Mouse (Mus musculus) stomach, postnatal 0 days (tissue): ENCODE data around the gene Palm. TPM values are rescaled to one million over a fixed set of nuclear protein-coding genes. Genes with fewer than 3 reads are reported as not detected.
A peak's percentile ranks its signal among the peaks of the same experiment; 100 is the strongest.

Experiments
- ATAC-seq: fragments of 200-750 bp; cut with Nextera tagmentation; 2 replicates; pipeline ENCODE4 v1.8.0; 2017; ENCODE audit not compliant: low FRiP score, low TSS enrichment
- DNase-seq: peaks from one replicate; pipeline ENCODE4 v3.0.0-alpha.2; 2016; ENCODE audit warnings: low spot score
- H3K27ac ChIP-seq: fragments of 300-500 bp; sonication (generic); replicated peaks from 2 replicates; pipeline ENCODE4 v1.5.1; 2014; ENCODE audit warnings: mild to moderate bottlenecking, control low read depth
- H3K27me3 ChIP-seq: fragments of 300-500 bp; sonication (generic); 2 replicates; pipeline ENCODE4 v1.6.1; 2014; ENCODE audit warnings: low read length; ENCODE audit not compliant: control insufficient read depth, insufficient read depth
- H3K36me3 ChIP-seq: fragments of 300-500 bp; sonication (generic); 2 replicates; pipeline ENCODE4 v1.6.1; 2014; ENCODE audit warnings: low read length, mixed read lengths; ENCODE audit not compliant: control insufficient read depth, insufficient read depth
- H3K4me1 ChIP-seq: fragments of 300-500 bp; sonication (generic); replicated peaks from 2 replicates; pipeline ENCODE4 v1.6.1; 2014; ENCODE audit warnings: antibody characterized with exemption; ENCODE audit not compliant: control insufficient read depth, insufficient read depth
- H3K4me2 ChIP-seq: fragments of 300-500 bp; sonication (generic); replicated peaks from 2 replicates; pipeline ENCODE4 v1.6.1; 2014; ENCODE audit warnings: low read depth, mild to moderate bottlenecking, control low read depth, moderate library complexity
- H3K4me3 ChIP-seq: fragments of 300-500 bp; sonication (generic); 2 replicates; pipeline ENCODE4 v1.5.1; 2014; ENCODE audit warnings: low read depth, low read length, control low read depth
- H3K9ac ChIP-seq: fragments of 300-500 bp; sonication (generic); 2 replicates; pipeline ENCODE4 v1.6.1; 2014; ENCODE audit warnings: mild to moderate bottlenecking, low read length, control low read depth, mixed read lengths
- H3K9me3 ChIP-seq: fragments of 300-500 bp; sonication (generic); 2 replicates; pipeline ENCODE4 v1.6.1; 2016; ENCODE audit warnings: low read length; ENCODE audit not compliant: control insufficient read depth
- CTCF ChIP-seq: IDR thresholded peaks from 2 replicates; pipeline ENCODE4 v1.5.1; 2016; ENCODE audit warnings: antibody characterized with exemption, low read depth, mild to moderate bottlenecking, moderate library complexity
- EP300 ChIP-seq: optimal IDR thresholded peaks from 2 replicates; pipeline ENCODE3; 2016; ENCODE audit warnings: antibody characterized with exemption
- WGBS: fragments of 180-500 bp; shearing (Covaris S2); extraction: QIAGEN DNeasy Blood & Tissue Kit; methylation state at CpG from one replicate; pipeline ENCODE4 v1.1.7; 2014; 5-methylcytosine and 5-hydroxymethylcytosine counted together
- polyA plus RNA-seq: library from polyadenylated mRNA; unstranded; fragments of >200 nt; fragmentation: Nextera tagmentation; extraction: Ambion mirVana; gene quantifications from 2 replicates; pipeline ENCODE4 v1.2.1, GENCODE M21; 2015

The Palm gene
- polyA plus RNA-seq, 1 experiment from 2014 or later, result 27.8 TPM

DNA sequence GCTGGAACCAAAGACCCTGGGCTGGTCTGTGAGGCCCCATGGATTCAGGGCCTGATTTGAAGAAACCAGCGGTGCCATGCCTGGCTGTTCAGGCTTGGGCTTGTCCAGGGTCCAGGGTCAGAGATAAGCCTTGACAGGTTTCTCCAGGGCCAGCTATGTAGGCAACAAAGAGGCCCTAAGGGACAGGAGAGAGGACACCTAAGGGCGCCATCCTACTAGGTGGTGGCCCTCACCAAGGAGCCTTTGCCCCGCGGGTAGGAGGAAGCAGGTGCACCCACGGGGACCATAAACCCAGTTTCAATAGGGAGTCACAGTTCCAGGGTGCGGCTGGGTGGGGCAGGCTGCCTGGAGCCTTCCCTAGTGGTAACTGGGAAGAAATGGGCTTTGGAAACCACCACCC, 29.6 kb downstream of the Palm start:
- 0 out of 2 replicates have a peak, but pooled peaks cover 7% of the 10 kb centered on the region for H3K4me1 ChIP-seq
- DNase-seq (peak; percentile 86), ATAC-seq (peak; percentile 36)
- no peaks in the 10 kb centered on the region for H3K27me3 ChIP-seq
- TF ChIP-seq EP300 (no peak), CTCF (no peak)
- H3K4me2 ChIP-seq, result peak overlapping the region; percentile 48
- H3K9me3 ChIP-seq, result no peaks in the 10 kb centered on the region
- peak overlapping the region; percentile 48 for H3K9ac ChIP-seq
- H3K4me3 ChIP-seq, result peak overlapping the region; percentile 26
- WGBS, result 55% methylated on average over 6 of the region's 6 CpGs
- peak overlapping the region; percentile 91 for H3K27ac ChIP-seq
- no peaks in the 10 kb centered on the region for H3K36me3 ChIP-seq

DNA sequence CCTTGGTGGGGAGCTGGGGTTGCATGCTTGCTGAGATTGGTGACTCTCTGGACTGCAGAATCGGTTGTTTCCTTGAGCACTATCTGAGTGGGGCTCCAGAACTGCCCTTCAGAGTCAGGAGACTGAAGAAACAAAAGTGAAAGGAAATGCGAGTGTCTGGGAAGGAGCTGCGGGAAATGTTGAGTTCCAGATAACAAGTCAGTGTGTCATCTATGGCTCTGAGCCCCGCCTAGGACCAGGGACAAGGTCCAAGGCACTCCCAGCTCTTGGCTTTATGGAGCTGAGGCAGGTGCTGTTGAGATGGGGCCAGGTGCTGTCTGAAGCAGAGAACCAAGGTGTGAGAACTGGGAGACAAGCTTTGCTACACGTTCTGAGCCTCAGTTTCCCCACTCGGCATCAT, 31.0 kb downstream of the Palm start:
- DNase-seq (peak; percentile 90), ATAC-seq (peak; percentile 76)
- H3K4me2 ChIP-seq, result peak overlapping the region; percentile 48
- no peak for TF ChIP-seq EP300
- no peak for TF ChIP-seq CTCF
- peak overlapping the region; percentile 3; the same call in 1 of the 2 replicates for H3K4me3 ChIP-seq
- 0 out of 2 replicates have a peak, but pooled peaks cover 7% of the 10 kb centered on the region for H3K4me1 ChIP-seq
- H3K9me3 ChIP-seq, result no peaks in the 10 kb centered on the region
- peak overlapping the region; percentile 91 for H3K27ac ChIP-seq
- H3K36me3 ChIP-seq, result no peaks in the 10 kb centered on the region
- no peaks in the 10 kb centered on the region for H3K27me3 ChIP-seq
- peak overlapping the region; percentile 9; the same call in 1 of the 2 replicates for H3K9ac ChIP-seq
- whole genome bisulfite sequencing, result 34% methylated on average over 6 of the region's 6 CpGs

DNA sequence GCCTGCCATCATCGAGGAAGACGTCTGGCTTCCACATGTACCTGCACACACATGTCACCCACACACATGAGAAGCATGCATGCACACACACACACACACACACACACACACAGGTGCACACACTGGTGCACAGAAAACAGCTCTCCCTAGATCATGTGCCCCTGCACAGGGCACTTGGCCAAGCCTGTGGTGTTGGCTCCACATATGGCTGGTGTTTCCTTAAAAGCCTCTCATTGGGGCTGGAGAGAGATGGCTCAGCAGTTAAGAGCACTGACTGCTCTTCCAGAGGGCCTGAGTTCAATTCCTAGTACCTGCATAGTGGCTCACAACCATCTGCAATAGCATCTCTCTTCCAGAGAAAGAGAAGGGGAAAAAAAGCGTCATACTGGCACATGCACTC, 38.2 kb downstream of the Palm start:
- no peak for TF ChIP-seq CTCF
- no peak for TF ChIP-seq EP300
- WGBS, result 83% methylated on average over 3 of the region's 3 CpGs
- Histone ChIP-seq H3K4me2 (no peak overlapping the region), H3K9me3 (no peaks in the 10 kb centered on the region), H3K27ac (no peak overlapping the region), H3K9ac (no peak overlapping the region), H3K27me3 (no peaks in the 10 kb centered on the region), H3K4me3 (no peak overlapping the region), H3K36me3 (no peaks in the 10 kb centered on the region; the same call in 1 of the 2 replicates), H3K4me1 (no peaks in the 10 kb centered on the region)
- ATAC-seq (no peak), DNase-seq (no peak)

DNA sequence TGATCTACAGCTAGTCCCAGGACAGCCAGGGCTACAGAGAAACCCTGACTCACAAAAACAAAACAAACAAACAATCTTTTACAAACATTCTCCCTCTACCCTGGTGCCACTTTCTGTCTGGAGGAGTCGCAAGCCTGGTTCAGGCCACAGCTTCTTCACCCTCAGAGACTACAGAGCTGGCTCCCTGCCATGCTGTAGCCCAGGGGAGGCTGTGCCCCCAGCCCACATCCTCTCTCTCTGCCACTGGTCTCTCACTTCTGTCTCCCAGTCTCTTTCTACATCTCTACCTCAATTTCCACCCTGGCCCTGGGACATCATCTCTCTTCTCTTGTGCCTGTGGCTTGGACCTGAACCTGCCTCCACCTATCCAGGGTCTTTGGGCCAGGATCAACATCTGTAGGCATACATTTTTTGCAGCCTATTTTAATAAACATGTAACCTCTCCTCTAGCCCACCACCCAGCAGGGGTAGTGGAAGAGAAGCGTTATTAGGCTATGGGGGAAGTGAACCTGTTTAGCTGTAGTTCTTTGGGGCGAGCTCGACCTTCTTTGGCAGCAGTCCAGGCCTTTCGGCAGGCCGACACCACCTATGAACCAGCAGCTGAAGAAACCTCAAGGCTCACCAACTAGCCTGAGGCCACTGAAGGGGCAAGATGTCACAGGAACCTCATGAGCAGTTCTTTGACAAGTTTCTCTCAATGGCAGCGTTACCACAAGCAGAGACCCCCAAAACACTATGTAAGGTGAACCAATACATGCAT, 38.8 kb downstream of the Palm start:
- no peak overlapping the region for H3K4me3 ChIP-seq
- no peak overlapping the region for H3K4me2 ChIP-seq
- no peaks in the 10 kb centered on the region for H3K4me1 ChIP-seq
- no peak overlapping the region for H3K9ac ChIP-seq
- H3K27me3 ChIP-seq, result no peaks in the 10 kb centered on the region
- H3K9me3 ChIP-seq, result no peaks in the 10 kb centered on the region
- 42% methylated on average over 7 of the region's 7 CpGs for WGBS
- H3K36me3 ChIP-seq, result no peaks in the 10 kb centered on the region; the same call in 1 of the 2 replicates
- TF ChIP-seq CTCF (no peak), EP300 (no peak)
- no peak for DNase-seq
- no peak overlapping the region for H3K27ac ChIP-seq
- ATAC-seq, result no peak

DNA sequence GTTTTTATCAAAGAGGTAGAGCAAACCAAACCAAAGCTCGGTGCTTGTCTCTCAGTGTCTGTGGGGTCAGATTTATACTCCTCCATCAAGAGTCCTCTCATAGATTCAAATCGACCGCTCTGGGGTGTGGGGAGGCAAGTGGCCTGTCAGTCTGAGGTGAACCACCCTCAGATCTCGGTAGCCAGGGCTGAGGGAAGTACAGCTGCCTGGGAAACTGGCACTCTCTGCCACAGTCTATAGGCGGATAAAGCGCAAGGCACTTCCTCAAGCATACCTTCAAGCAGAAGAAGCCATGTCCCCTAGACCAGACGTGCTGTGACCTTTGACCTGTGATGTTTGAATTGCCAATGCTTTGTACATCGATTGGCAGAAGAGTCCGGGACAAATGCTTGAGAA, 39.4 kb downstream of the Palm start:
- Histone ChIP-seq H3K36me3 (no peaks in the 10 kb centered on the region; the same call in 1 of the 2 replicates), H3K27me3 (no peaks in the 10 kb centered on the region), H3K9ac (no peak overlapping the region), H3K4me3 (no peak overlapping the region), H3K4me1 (no peaks in the 10 kb centered on the region), H3K27ac (no peak overlapping the region), H3K9me3 (no peaks in the 10 kb centered on the region), H3K4me2 (no peak overlapping the region)
- no peak for ATAC-seq
- TF ChIP-seq CTCF (no peak), EP300 (no peak)
- no peak for DNase-seq
- WGBS, result 73% methylated on average over 9 of the region's 9 CpGs

- ATAC-seq (peak; percentile 52), DNase-seq (peak; percentile 82)
- H3K27ac ChIP-seq, result no peak overlapping the region
- no peaks in the 10 kb centered on the region; the same call in 1 of the 2 replicates for H3K36me3 ChIP-seq
- no peak overlapping the region for H3K4me2 ChIP-seq
- no peaks in the 10 kb centered on the region for H3K9me3 ChIP-seq
- no peak overlapping the region for H3K9ac ChIP-seq
- H3K4me3 ChIP-seq, result no peak overlapping the region
- 19% methylated on average over 9 of the region's 9 CpGs for WGBS
- H3K4me1 ChIP-seq, result no peaks in the 10 kb centered on the region
- TF ChIP-seq CTCF (peak; percentile 98), EP300 (no peak)
- H3K27me3 ChIP-seq, result no peaks in the 10 kb centered on the region
Measured at GRCm38 (mm10) chr10:79834769-79835398, 41.5 kb downstream of the Palm start.
